Mouse (Mus musculus) heart, embryonic 16.5 days (tissue): ENCODE measurements at regions not wholly inside any gene's neighbourhood (a gene's known extent, or its start where the extent isn't known, plus 50 kb on each side); places are given as distances from the start of the nearest gene placed in this dataset.

Experiments
- ATAC-seq: fragments of 200-750 bp; cut with Nextera tagmentation; replicated peaks from 2 replicates; pipeline ENCODE4 v1.8.0; 2017; ENCODE audit warnings: moderate number of reproducible peaks; ENCODE audit not compliant: insufficient read depth, low FRiP score; ENCODE audit errors: extremely low read depth
- H3K27ac ChIP-seq: fragments of 300-500 bp; sonication (generic); 2 replicates; pipeline ENCODE4 v1.5.1; 2014; ENCODE audit warnings: mild to moderate bottlenecking, low read length, control low read depth, moderate library complexity
- H3K27me3 ChIP-seq: fragments of 300-500 bp; sonication (generic); 2 replicates; pipeline ENCODE4 v1.6.1; 2014; ENCODE audit warnings: low read length, mixed read lengths; ENCODE audit not compliant: control insufficient read depth, insufficient read depth
- H3K36me3 ChIP-seq: fragments of 300-500 bp; sonication (generic); 2 replicates; pipeline ENCODE4 v1.6.1; 2014; ENCODE audit not compliant: control insufficient read depth, insufficient read depth
- H3K4me1 ChIP-seq: fragments of 300-500 bp; sonication (generic); 2 replicates; pipeline ENCODE4 v1.6.1; 2014; ENCODE audit warnings: low read length, mixed read lengths; ENCODE audit not compliant: control insufficient read depth, insufficient read depth
- H3K4me2 ChIP-seq: fragments of 300-500 bp; sonication (generic); 2 replicates; pipeline ENCODE4 v1.6.1; 2014; ENCODE audit warnings: low read depth, mild to moderate bottlenecking, control low read depth, low read length
- H3K4me3 ChIP-seq: fragments of 300-500 bp; sonication (generic); 2 replicates; pipeline ENCODE4 v1.5.1; 2014; ENCODE audit warnings: mild to moderate bottlenecking, control low read depth, low read length
- H3K9ac ChIP-seq: fragments of 300-500 bp; sonication (generic); 2 replicates; pipeline ENCODE4 v1.6.1; 2014; ENCODE audit warnings: low read length, control low read depth
- H3K9me3 ChIP-seq: fragments of 300-500 bp; sonication (generic); replicated peaks from 2 replicates; pipeline ENCODE4 v1.6.1; 2016; ENCODE audit warnings: low read length; ENCODE audit not compliant: control insufficient read depth
- WGBS: fragments of 180-500 bp; shearing (Covaris S2); extraction: QIAGEN DNeasy Blood & Tissue Kit; methylation state at CpG from one replicate; pipeline ENCODE4 v1.1.7; 2014; 5-methylcytosine and 5-hydroxymethylcytosine counted together

DNA sequence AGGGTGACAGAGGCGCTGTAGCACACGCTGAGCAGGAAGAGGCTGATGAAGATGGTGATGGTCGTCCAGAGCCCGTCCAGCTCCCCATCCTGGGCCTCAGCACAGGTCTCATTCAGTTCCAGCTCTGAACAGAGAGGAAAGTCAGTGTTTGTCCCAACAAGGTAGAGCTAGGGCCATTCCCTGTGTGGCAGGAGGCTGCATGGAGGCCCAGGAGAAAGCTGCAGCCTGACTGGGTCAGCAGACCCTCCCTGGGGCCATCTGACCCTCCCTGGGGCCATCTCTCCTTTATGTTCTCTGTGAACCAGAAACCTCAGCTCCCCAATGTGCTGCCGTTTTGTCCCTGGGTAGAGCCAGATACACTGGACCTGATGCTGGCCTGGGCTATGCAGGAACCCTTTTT lies 131.2 kb upstream of the Adam6b start:
- Histone ChIP-seq H3K27ac (no peak overlapping the region), H3K36me3 (no peaks in the 10 kb centered on the region), H3K4me2 (no peak overlapping the region), H3K9me3 (no peaks in the 10 kb centered on the region), H3K4me1 (no peaks in the 10 kb centered on the region), H3K9ac (no peak overlapping the region), H3K4me3 (no peak overlapping the region), H3K27me3 (no peaks in the 10 kb centered on the region)
- 66% methylated on average over 5 of the region's 5 CpGs for WGBS
- no peak for ATAC-seq

GRCm38 (mm10) chr12:113360032-113360431 lies 129.3 kb upstream of the Adam6b start:
- WGBS: 74% methylated on average over 7 of the region's 7 CpGs
- Histone ChIP-seq H3K27ac (no peak overlapping the region), H3K27me3 (no peaks in the 10 kb centered on the region), H3K9me3 (no peaks in the 10 kb centered on the region), H3K4me3 (no peak overlapping the region), H3K36me3 (no peaks in the 10 kb centered on the region), H3K4me1 (no peaks in the 10 kb centered on the region), H3K4me2 (no peak overlapping the region), H3K9ac (no peak overlapping the region)
- ATAC-seq: no peak

- H3K4me1 ChIP-seq: no peaks in the 10 kb centered on the region
- no peaks in the 10 kb centered on the region for H3K36me3 ChIP-seq
- 51% methylated on average over 2 of the region's 2 CpGs for WGBS
- no peaks in the 10 kb centered on the region for H3K27me3 ChIP-seq
- no peak for ATAC-seq
- no peaks in the 10 kb centered on the region for H3K9me3 ChIP-seq
- H3K4me3 ChIP-seq: no peak overlapping the region
- H3K4me2 ChIP-seq: no peak overlapping the region
- H3K27ac ChIP-seq: no peak overlapping the region
- H3K9ac ChIP-seq: no peak overlapping the region
Measured at GRCm38 (mm10) chr12:113362409-113363038, 126.8 kb upstream of the Adam6b start.

- Histone ChIP-seq H3K27me3 (no peaks in the 10 kb centered on the region), H3K4me2 (no peak overlapping the region), H3K4me3 (no peak overlapping the region), H3K9me3 (no peaks in the 10 kb centered on the region), H3K9ac (no peak overlapping the region), H3K36me3 (no peaks in the 10 kb centered on the region), H3K27ac (no peak overlapping the region), H3K4me1 (no peaks in the 10 kb centered on the region)
- no peak for ATAC-seq
Measured at GRCm38 (mm10) chr12:113364023-113364422, 125.3 kb upstream of the Adam6b start.

GRCm38 (mm10) chr12:113364437-113364836 lies 124.9 kb upstream of the Adam6b start:
- no peaks in the 10 kb centered on the region for H3K27me3 ChIP-seq

DNA sequence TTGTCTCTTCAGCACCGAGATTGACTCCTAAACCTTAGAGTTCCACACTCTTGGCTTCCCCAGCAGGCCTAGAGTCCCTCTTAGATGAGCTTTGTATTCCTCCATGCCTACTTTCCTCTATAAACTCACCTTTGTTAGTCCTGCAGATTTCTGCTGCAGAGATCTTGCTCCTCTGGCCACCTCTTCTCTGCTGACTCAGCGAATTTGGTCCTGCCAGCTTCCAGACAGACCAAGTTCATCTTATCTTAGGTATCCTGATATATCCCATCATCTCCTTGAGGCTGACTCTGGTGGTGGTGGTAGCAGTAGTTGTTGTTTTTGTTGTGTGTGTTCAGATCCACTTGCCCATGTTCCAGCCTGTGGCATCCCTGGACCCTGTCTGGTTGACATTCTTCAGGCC lies 123.5 kb upstream of the Adam6b start:
- ATAC-seq: no peak
- WGBS: 45% methylated on average over 2 of the region's 2 CpGs

More at GRCm38 (mm10) chr12:113364437-113364836, 124.9 kb upstream of the Adam6b start:
- no peaks in the 10 kb centered on the region for H3K9me3 ChIP-seq
- H3K4me1 ChIP-seq: no peaks in the 10 kb centered on the region
- H3K9ac ChIP-seq: no peak overlapping the region
- no peak overlapping the region for H3K27ac ChIP-seq
- no peaks in the 10 kb centered on the region for H3K36me3 ChIP-seq
- H3K4me2 ChIP-seq: no peak overlapping the region
- no peak overlapping the region for H3K4me3 ChIP-seq
- ATAC-seq: no peak

DNA sequence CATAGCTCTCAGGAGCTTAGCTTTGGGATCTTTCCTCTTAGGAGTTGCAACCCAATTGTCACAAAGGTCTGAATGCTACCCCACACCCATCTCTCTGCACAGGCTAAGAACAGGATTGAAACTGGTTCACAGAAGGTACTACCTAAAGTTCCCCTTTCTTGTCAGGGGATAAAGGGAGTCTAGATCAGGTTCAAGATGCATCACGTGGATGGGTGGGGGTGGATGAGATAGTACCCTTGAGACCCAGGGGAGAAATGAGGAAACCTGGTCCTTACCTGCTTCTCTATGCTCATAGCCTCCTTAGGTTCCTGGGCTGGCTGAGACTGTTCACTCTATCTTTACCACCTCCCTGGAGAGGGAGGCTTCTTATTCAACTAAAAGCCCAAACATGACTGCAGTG lies 122.9 kb upstream of the Adam6b start:
- H3K9ac ChIP-seq: no peak overlapping the region
- WGBS: 48% methylated on average over 1 of the region's 1 CpGs
- ATAC-seq: no peak
- no peaks in the 10 kb centered on the region for H3K36me3 ChIP-seq
- no peak overlapping the region for H3K27ac ChIP-seq
- H3K27me3 ChIP-seq: no peaks in the 10 kb centered on the region
- H3K4me3 ChIP-seq: no peak overlapping the region
- no peaks in the 10 kb centered on the region for H3K4me1 ChIP-seq
- no peak overlapping the region for H3K4me2 ChIP-seq
- no peaks in the 10 kb centered on the region for H3K9me3 ChIP-seq

More for the DNA sequence above, 123.5 kb upstream of the Adam6b start:
- Histone ChIP-seq H3K9ac (no peak overlapping the region), H3K27me3 (no peaks in the 10 kb centered on the region), H3K9me3 (no peaks in the 10 kb centered on the region), H3K27ac (no peak overlapping the region), H3K4me1 (no peaks in the 10 kb centered on the region), H3K4me2 (no peak overlapping the region), H3K4me3 (no peak overlapping the region), H3K36me3 (no peaks in the 10 kb centered on the region)

DNA sequence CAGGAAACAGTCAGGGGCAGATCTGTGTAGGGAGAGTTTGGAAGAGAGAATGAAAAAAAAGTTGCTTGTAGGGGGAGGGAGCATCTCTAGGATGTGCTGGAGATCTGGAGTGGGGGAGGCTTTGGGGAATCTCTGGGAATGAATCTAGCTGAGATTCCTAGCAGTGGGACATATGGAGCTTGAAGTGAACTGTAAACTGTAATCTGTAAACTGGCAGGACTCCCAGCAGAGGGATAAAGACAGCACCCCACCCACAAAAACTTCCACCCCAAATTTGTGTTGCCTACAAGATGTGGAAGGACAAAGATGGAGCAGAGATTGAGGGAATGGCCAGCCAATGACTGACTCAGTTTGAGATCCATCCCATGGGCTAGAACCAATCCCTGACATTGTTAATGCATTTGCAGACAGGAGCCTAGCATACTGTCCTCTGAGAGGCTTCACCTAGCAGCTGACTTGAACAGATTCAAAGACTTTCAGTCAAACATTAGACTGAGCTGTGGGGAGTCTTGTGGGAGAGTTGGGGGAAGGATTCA lies 87.7 kb upstream of the Adam6b start:
- H3K4me2 ChIP-seq: no peak overlapping the region
- H3K4me3 ChIP-seq: no peak overlapping the region
- no peak overlapping the region for H3K27ac ChIP-seq
- 0 out of 2 replicates have a peak, but pooled peaks cover 4% of the 10 kb centered on the region for H3K9me3 ChIP-seq
- H3K9ac ChIP-seq: no peak overlapping the region
- no peaks in the 10 kb centered on the region for H3K27me3 ChIP-seq
- no peak for ATAC-seq
- H3K36me3 ChIP-seq: no peaks in the 10 kb centered on the region
- no peaks in the 10 kb centered on the region for H3K4me1 ChIP-seq

GRCm38 (mm10) chr12:113402823-113403222 lies 86.5 kb upstream of the Adam6b start:
- H3K27me3 ChIP-seq: no peaks in the 10 kb centered on the region
- no peak for ATAC-seq
- H3K4me3 ChIP-seq: no peak overlapping the region
- 48% methylated on average over 2 of the region's 2 CpGs for WGBS
- H3K27ac ChIP-seq: no peak overlapping the region
- no peaks in the 10 kb centered on the region for H3K9me3 ChIP-seq
- no peaks in the 10 kb centered on the region for H3K4me1 ChIP-seq
- H3K4me2 ChIP-seq: no peak overlapping the region
- H3K9ac ChIP-seq: no peak overlapping the region
- H3K36me3 ChIP-seq: no peaks in the 10 kb centered on the region
